Mouse (Mus musculus) CH12F3 (cell line): ENCODE measurements around the gene Rsph10b.
"Not testable (repeated sequence)": the region's sequence is repeated elsewhere in the genome, so short reads cannot be mapped to it uniquely, and the experiment has no call there.

Experiments used
- in situ Hi-C: fragments of 300-500 bp; cut with MboI; formaldehyde crosslinking; loops from 2 replicates; pipeline ENCODE4 v1.14.3; 2020; ENCODE audit warnings: low sequenced_read_pairs

The Rsph10b gene

DNA sequence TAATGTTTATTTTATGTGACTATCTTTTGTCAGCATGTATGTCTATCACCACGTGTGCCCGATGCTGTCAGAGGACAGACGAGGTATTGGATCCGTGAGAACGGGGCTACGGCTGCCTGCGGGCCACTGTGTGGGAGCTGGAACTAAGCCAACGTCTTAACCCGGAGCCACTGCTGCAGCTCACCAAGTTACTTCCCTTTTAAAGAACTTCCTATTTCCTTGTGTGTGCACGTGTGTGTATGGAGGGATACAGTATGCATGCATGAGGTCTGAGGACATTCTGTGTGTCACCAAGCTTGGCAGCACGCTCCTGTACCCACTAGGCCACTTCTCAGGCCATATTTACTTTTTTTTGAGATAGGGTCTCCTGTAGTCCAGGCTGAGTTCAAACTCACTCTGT is 57.3 kb downstream of the Rsph10b start:
- in situ Hi-C loops, result no loop called here

DNA sequence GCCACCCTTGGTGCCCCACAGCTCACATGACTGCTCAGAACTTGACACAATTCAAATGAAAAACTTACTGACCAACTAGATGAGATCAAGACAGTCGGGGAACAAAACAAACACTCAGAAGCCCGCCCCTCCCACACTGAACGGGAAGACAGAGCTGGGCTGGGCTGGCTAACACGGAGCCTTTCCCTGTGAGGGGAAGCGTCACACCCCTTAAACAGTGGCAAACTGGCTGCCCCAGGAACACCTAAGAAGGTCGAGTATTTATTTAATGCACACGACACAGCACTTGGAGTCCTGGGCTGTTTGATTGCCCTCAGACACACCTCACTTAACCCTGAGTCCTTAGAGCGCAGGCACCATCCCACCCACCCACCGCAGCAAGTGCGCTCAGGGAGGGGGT is 59.8 kb downstream of the Rsph10b start:
- in situ Hi-C loops, result no loop called here

DNA sequence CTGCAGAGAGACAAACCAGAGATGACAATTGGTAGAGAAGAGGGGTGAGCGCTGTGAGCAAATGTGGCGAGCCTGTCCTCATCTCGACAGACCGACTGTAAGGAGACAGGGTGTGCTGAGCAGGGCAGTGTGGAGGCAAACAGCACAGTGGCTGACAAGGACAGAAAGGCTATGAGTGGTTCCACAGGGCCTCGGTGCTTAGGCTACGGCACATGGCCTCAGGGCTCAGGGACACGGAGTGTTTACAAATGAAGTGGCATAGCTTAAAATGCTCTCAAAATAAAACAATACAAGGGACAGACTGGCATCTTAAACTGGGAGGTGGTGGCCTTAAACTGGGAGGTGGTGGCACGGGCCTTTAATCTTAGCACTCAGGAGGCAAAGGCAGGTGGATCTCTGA is 60.4 kb downstream of the Rsph10b start:
- in situ Hi-C loops, result no loop called here

DNA sequence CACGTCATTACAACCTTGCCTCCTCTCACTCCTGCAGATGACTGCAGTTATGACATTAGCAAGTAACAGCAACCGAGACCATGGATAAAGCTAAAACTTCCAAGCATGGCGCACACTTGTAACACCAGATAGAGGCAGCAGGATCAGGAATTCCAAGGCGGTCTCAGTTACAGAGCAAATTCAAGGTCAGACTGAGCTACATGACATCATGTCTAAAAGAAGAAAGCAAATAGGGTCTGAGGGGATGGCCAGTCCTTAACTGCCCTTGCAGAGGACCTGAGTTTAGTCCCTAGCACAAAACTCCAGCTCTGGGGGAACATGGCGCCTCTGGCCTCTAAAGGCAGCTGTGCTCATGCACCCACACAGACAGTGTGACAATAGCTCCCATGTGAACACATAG is 61.0 kb downstream of the Rsph10b start:
- in situ Hi-C loops, result no loop called here

DNA sequence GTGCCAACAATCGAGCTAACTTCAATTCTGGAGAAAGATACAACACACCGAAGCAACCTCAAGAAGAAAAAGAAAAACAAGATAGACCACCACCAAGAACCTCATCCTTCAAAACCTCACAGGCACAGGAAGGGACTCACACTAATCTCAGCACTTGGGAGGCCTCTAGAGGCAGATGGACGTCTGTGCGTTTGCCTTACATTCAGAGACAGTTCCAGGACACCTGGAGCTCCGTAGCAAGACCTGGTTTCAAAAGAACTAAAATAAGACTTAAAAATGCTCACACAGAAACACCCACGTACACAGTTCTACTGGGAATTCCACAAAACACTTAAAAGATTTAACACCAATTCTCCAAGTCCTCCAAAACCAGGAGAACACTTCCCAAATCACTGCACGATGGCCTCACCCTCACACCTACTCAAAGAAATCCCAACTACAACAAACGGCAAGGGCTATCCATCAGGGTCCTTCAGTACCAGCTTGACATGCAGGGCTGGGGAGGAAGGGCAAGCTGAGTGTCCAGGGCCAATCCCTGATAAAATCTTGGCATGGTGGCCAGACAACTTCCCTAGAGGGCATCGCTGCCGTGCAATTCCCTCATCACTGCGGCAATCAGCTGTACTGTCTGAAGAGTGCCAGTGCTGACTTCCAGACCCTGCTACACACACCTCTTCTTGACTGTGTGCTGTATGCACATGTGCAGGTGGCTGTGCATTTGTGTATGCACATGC is 62.0 kb downstream of the Rsph10b start:
- in situ Hi-C loops, result no loop called here

DNA sequence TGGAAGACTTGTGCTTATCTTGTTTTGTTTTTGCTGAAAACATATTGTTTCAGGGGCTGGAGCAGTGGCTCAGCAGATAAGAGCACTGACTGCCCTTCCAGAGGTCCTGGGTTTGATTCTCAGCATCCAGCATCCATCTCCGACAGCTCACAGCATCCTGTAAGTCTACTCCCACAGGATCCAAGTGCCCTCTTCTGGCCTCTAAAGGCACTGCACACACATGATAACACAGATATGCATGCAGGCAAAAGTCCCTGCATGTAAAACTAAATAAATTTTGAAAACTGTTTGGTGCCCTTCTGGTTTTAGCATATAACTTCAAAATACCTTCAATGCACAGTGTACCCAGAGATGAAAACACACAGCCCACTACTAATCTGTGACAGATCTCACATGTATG is 66.6 kb downstream of the Rsph10b start:
- in situ Hi-C loops, result no loop called here

DNA sequence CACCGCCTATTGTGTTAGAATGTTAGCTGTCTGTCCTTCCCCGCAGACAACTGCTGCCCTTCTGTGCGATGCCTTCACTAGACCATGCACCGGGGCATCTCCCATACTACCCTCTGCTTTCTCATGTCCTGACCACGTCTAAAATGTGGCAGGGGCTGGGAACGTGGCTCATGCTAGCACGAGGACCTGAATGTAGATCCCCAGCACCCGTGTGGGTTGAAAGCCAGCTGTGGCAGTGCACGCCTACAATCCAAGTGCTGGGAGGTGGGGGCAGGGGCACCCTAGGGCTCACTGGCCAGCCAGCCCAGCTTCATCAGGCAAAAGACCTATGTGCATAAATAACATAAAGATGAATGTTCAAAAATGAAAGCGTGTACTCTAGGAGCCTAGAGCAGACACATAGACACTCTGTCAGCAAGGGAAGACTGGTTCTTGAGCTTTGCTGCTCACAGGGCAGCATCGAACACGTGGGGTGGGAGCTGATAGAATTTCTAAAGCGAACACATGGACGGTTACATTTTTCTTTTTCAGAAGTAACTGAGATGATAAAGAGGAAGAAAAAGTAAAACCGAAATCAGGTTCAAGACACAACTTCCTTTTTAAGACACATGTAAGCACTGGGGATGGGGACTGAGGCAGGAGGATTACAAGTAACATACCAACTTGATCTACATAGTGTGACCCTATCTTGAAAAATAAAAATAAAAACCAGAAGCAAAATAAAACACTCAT is 69.8 kb downstream of the Rsph10b start:
- in situ Hi-C loops, result no loop called here

DNA sequence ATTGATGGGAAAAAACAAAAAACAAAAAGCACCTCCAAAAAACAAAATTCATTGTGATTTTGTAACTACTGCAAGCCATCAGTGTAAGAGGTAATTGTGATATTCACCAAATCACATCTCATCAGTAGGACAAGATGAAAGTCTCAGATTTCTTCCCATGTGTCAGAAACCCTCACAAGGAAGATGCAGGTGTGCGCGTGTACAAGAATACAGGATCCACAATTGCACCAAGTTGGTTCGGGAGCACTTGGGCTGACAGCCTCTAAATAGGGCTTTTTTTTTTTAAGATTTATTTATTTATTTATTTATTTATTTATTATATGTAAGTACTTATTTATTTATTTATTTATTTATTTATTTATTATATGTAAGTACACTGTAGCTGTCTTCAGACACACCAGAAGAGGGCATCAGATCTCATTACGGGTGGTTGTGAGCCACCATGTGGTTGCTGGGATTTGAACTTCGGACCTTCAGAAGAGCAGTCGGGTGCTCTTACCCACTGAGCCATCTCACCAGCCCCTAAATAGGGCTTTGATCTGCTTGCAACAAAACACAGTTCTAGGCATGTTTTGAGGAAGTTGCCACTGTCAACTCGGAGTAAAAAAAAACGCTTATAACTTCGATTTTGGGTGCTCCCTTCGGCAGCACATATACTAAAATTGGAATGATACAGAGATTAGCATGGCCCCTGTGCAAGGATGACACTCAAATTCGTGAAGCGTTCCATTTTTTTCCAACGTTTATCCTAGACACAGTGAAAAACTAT is 80.7 kb downstream of the Rsph10b start:
- in situ Hi-C loops, result not testable (repeated sequence)

DNA sequence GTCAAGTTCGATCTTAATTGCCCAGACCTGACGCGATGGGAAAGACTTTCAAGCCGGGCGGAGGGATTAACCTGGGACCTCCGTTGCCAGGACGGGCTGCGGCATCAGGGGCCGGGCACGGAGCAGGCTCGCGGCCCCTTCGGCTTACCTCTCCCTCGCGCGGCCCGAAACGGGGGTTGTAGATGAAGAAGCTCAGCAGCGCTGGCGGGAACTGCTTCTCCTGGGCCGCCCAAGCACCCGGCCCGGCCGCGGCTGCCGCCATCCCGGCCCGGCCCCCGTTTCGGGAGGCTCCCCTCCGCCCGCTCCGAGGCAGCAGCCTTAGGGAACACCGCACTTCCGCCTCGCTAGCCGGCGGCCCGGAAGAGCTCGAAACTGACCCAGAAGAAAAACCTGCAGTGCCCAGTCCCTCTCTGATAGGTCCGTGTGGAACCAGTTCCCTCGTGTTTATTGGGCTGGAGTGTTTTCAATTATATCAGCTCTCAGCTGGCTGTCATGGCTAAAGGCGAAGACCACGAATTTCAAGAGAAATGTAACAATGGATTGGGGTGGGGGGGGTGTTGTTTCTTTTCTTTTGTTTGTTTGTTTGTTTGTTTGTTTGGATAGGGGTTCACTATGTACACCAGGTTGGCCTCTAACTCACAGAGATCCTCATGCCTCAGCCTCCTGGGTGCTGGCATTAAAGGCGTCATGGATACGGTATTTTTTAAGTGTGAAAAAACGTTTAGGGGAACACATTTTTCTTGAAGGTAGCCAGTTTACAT is 81.9 kb downstream of the Rsph10b start, which contains the start of gene Ccz1:
Ccz1 (minus strand) TSS at position 327 of the 761 bp plus-strand sequence.
- in situ Hi-C loops, result no loop called here

DNA sequence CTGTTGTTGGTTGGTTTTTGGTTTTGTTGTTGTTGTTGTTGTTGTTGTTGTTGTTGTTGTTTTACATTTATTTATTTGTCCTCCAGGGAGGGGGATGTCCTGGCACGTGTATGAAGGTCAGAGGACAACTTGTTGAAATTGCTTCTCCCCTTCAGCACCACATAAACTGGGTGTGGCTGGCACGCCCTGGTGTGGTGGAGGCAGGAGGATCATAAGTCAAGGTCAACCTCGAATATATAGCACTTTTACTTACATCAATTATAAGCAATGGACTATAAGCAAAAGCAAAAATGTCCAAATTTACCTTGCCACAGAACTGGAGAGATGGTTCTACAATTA is 82.4 kb downstream of the Rsph10b start:
- in situ Hi-C loops, result no loop called here

DNA sequence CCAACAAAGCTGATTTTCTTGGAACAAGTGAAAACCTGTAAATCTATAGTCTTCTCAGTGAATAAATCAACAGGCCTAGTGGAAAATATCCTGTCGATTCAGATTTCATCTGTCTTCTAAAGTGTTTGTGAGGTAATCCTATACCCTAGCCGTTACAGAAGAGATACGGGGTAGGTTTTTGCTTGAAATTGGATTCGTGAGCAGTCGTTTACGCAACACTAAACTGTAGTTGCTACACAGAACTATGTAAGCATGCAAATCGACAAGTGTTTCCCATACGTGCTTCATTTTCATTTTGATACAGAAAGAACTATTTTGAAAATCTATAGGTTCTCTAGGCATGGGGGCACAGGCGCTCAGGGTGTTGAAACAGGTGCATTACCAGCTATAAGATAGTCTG is 83.0 kb downstream of the Rsph10b start:
- in situ Hi-C loops, result no loop called here

DNA sequence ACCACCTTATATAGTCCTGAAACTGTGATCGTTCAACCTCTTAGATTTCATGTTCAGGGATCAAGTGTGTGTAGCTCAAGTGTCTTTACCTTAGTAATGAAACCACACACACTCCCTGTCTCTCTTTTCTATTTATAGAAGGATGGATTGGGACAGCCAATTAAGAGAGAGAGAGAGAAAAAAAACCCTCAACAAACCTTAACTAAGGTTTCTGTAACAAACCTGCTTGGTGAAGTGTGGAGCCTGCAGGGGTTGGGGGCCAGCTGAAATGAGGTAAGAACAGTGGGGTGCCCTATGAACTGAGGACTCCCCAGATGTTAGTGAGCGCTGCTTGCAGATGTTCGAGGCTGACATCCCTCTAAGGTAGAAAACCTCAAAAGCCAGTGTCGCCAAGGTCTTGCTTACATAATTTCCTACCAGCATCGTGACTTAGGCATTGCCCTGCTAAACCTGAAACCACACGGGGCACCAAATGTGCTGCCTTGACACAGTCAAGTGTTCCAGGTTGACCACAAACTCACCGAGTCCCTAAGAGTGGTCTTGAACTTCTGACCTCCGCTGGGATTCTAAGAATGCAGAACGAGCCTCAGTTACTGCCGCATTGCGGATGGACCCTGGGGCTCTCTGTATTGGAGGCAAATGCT is 93.9 kb downstream of the Rsph10b start, which contains the start of gene Ocm:
Ocm (minus strand) TSS at position 51 of the 644 bp plus-strand sequence.
- in situ Hi-C loops, result loop anchor here (25.0 kb wide), 1 partner anchor 711 kb away; no protein-coding TSS in a partner anchor

DNA sequence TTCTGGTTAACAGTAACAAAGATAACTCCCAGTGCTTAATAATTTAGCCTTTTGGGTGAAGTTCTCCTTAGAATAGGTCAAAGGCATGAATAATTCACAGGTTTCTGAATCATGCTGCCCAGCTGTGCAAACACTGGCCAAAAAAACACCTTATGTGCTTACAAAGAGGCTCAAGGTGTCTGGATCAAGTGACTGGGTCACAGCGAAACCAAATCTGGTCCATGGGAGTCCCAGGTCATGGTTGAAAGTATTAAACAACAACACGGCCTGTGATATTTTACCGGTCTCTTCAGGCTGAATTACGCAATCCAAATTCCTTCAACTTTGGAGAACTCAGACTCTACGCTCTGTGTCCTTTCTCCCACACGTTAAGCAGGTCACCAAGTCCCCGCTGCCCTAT is 99.7 kb downstream of the Rsph10b start:
- in situ Hi-C loops, result loop anchor here (25.0 kb wide), 1 partner anchor 705 kb away; no protein-coding TSS in a partner anchor

DNA sequence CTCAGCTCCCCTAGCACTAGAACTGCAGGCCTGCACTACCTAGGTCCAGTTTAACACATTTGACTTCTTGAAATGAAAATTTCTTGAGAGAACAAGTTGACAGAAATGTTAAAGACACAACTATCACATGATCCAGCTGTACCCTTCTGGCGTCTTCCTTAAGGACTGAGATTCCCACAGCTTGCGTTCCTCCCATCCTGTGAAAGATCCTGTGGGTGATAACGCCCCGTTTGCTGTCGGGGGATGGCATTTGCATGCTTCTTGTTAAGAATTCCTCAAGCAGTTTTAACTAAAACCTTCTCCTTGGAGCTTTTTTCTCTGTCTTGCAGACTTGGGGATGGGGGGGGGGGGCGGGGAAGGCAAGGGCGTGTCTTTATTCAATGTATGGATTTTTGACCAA is 101.7 kb downstream of the Rsph10b start:
- in situ Hi-C loops, result loop anchor here (25.0 kb wide), 1 partner anchor 703 kb away; no protein-coding TSS in a partner anchor
